Mouse (Mus musculus): ENCODE measurements around the gene Ccdc113.

GRCm38 (mm10) chr8:95487800-95488697 is 45.8 kb upstream of the Ccdc113 start:
- no peak for TF ChIP-seq MAX (IDR thresholded peaks at IDR 0.05)
- TF ChIP-seq USF1 (IDR thresholded peaks at IDR 0.05; ENCODE audit: low read depth), result no peak
- TF ChIP-seq CTCF (IDR thresholded peaks at IDR 0.05; ENCODE audit: control insufficient read depth, insufficient read depth, insufficient read length), result no peak

All from C2C12 (cell line).